Mouse (Mus musculus) kidney, embryonic 14.5 days (tissue): ENCODE data around the gene Slc45a1. TPM values are rescaled to one million over a fixed set of nuclear protein-coding genes. Genes with fewer than 3 reads are reported as not detected.

Experiments
- ATAC-seq: fragments of 200-750 bp; cut with Nextera tagmentation; 2 replicates; pipeline ENCODE4 v1.8.0; 2017; ENCODE audit warnings: moderate number of reproducible peaks, mild to moderate bottlenecking, moderate TSS enrichment, moderate library complexity; ENCODE audit not compliant: low FRiP score, low TSS enrichment
- H3K27ac ChIP-seq: fragments of 300-500 bp; sonication (generic); 2 replicates; pipeline ENCODE4 v1.5.1; 2014; ENCODE audit warnings: low read depth, mild to moderate bottlenecking, low read length, moderate library complexity, mixed read lengths
- H3K27me3 ChIP-seq: fragments of 300-500 bp; sonication (generic); 2 replicates; pipeline ENCODE4 v1.6.1; 2014; ENCODE audit warnings: mild to moderate bottlenecking, low read length; ENCODE audit not compliant: control insufficient read depth, insufficient read depth
- H3K36me3 ChIP-seq: fragments of 300-500 bp; sonication (generic); 2 replicates; pipeline ENCODE4 v1.6.1; 2014; ENCODE audit warnings: low read length, mixed read lengths; ENCODE audit not compliant: control insufficient read depth, insufficient read depth
- H3K4me1 ChIP-seq: fragments of 300-500 bp; sonication (generic); 2 replicates; pipeline ENCODE4 v1.6.1; 2014; ENCODE audit warnings: low read length, mixed read lengths; ENCODE audit not compliant: control insufficient read depth, insufficient read depth
- H3K4me2 ChIP-seq: fragments of 300-500 bp; sonication (generic); replicated peaks from 2 replicates; pipeline ENCODE4 v1.6.1; 2014; ENCODE audit warnings: low read depth, mild to moderate bottlenecking, low read length
- H3K4me3 ChIP-seq: fragments of 300-500 bp; sonication (generic); 2 replicates; pipeline ENCODE4 v1.5.1; 2014; ENCODE audit warnings: mild to moderate bottlenecking, low read length
- H3K9ac ChIP-seq: fragments of 300-500 bp; sonication (generic); 2 replicates; pipeline ENCODE4 v1.6.1; 2014; ENCODE audit warnings: low read depth, mild to moderate bottlenecking, low read length, moderate library complexity
- H3K9me3 ChIP-seq: fragments of 300-500 bp; sonication (generic); 2 replicates; pipeline ENCODE4 v1.6.1; 2016; ENCODE audit warnings: low read length; ENCODE audit not compliant: control insufficient read depth
- WGBS: fragments of 180-500 bp; shearing (Covaris S2); extraction: QIAGEN DNeasy Blood & Tissue Kit; methylation state at CpG from one replicate; pipeline ENCODE4 v1.1.7; 2014; 5-methylcytosine and 5-hydroxymethylcytosine counted together
- polyA plus RNA-seq: library from polyadenylated mRNA; unstranded; fragments of >200 nt; fragmentation: Nextera tagmentation; extraction: Ambion mirVana; gene quantifications from 2 replicates; pipeline ENCODE4 v1.2.1, GENCODE M21; 2014

Gene Slc45a1
- polyA plus RNA-seq, 1 experiment from 2014 or later: not detected

- H3K27me3 ChIP-seq: no peaks in the 10 kb centered on the region
- H3K4me1 ChIP-seq: no peaks in the 10 kb centered on the region
- H3K27ac ChIP-seq: no peak overlapping the region
- no peak for ATAC-seq
- H3K9me3 ChIP-seq: no peaks in the 10 kb centered on the region
- peaks cover 81% of the 10 kb centered on the region for H3K36me3 ChIP-seq
- 79% methylated on average over 7 of the region's 7 CpGs for WGBS
- H3K9ac ChIP-seq: no peak overlapping the region
- no peak overlapping the region for H3K4me3 ChIP-seq
- H3K4me2 ChIP-seq: no peak overlapping the region
These were observed 33.0 kb downstream of the Slc45a1 start for GRCm38 (mm10) chr4:150619011-150619410.

- no peak overlapping the region for H3K4me2 ChIP-seq
- peaks cover 88% of the 10 kb centered on the region for H3K36me3 ChIP-seq
- no peak overlapping the region for H3K27ac ChIP-seq
- ATAC-seq: no peak
- WGBS: 95% methylated on average over 20 of the region's 20 CpGs
- H3K9me3 ChIP-seq: no peaks in the 10 kb centered on the region
- no peaks in the 10 kb centered on the region for H3K27me3 ChIP-seq
- no peak overlapping the region for H3K4me3 ChIP-seq
- H3K9ac ChIP-seq: no peak overlapping the region
- H3K4me1 ChIP-seq: no peaks in the 10 kb centered on the region
These were observed 35.1 kb downstream of the Slc45a1 start for GRCm38 (mm10) chr4:150616841-150617240.

- Histone ChIP-seq H3K9ac (no peak overlapping the region), H3K36me3 (peaks cover 92% of the 10 kb centered on the region), H3K4me1 (no peaks in the 10 kb centered on the region), H3K4me3 (no peak overlapping the region), H3K27ac (no peak overlapping the region), H3K27me3 (no peaks in the 10 kb centered on the region), H3K9me3 (no peaks in the 10 kb centered on the region), H3K4me2 (no peak overlapping the region)
- ATAC-seq: no peak
- 74% methylated on average over 13 of the region's 13 CpGs for WGBS
These were observed 35.9 kb downstream of the Slc45a1 start for GRCm38 (mm10) chr4:150616029-150616420.

- Histone ChIP-seq H3K9me3 (no peaks in the 10 kb centered on the region), H3K27me3 (no peaks in the 10 kb centered on the region), H3K4me2 (no peak overlapping the region), H3K4me3 (no peak overlapping the region), H3K9ac (no peak overlapping the region), H3K36me3 (peaks cover 93% of the 10 kb centered on the region), H3K4me1 (no peaks in the 10 kb centered on the region), H3K27ac (no peak overlapping the region)
- WGBS: 88% methylated on average over 12 of the region's 12 CpGs
- no peak for ATAC-seq
These were observed 36.5 kb downstream of the Slc45a1 start for GRCm38 (mm10) chr4:150615251-150616028.

- Histone ChIP-seq H3K27me3 (no peaks in the 10 kb centered on the region), H3K9ac (no peak overlapping the region), H3K9me3 (no peaks in the 10 kb centered on the region), H3K4me3 (no peak overlapping the region), H3K27ac (no peak overlapping the region), H3K4me1 (no peaks in the 10 kb centered on the region), H3K36me3 (peaks cover 81% of the 10 kb centered on the region), H3K4me2 (no peak overlapping the region)
- WGBS: 71% methylated on average over 7 of the region's 7 CpGs
- ATAC-seq: no peak
These were observed 38.3 kb downstream of the Slc45a1 start for GRCm38 (mm10) chr4:150613715-150614114.

GRCm38 (mm10) chr4:150608670-150609069 is 43.3 kb downstream of the Slc45a1 start:
- WGBS: 97% methylated on average over 3 of the region's 3 CpGs
- ATAC-seq: no peak
- no peak overlapping the region for H3K4me2 ChIP-seq
- no peak overlapping the region for H3K27ac ChIP-seq
- H3K9ac ChIP-seq: no peak overlapping the region
- no peaks in the 10 kb centered on the region for H3K27me3 ChIP-seq
- no peaks in the 10 kb centered on the region for H3K4me1 ChIP-seq
- H3K4me3 ChIP-seq: no peak overlapping the region
- peaks cover 30% of the 10 kb centered on the region for H3K36me3 ChIP-seq
- H3K9me3 ChIP-seq: no peaks in the 10 kb centered on the region

GRCm38 (mm10) chr4:150606449-150607161 is 45.4 kb downstream of the Slc45a1 start:
- Histone ChIP-seq H3K27me3 (no peaks in the 10 kb centered on the region), H3K27ac (no peak overlapping the region), H3K9ac (no peak overlapping the region), H3K9me3 (no peaks in the 10 kb centered on the region), H3K36me3 (peaks cover 10% of the 10 kb centered on the region), H3K4me3 (no peak overlapping the region), H3K4me2 (no peak overlapping the region), H3K4me1 (no peaks in the 10 kb centered on the region)
- no peak for ATAC-seq
- WGBS: 59% methylated on average over 3 of the region's 3 CpGs

GRCm38 (mm10) chr4:150605804-150606203 is 46.2 kb downstream of the Slc45a1 start:
- Histone ChIP-seq H3K4me3 (no peak overlapping the region), H3K4me1 (no peaks in the 10 kb centered on the region), H3K9ac (no peak overlapping the region), H3K36me3 (peaks cover 7% of the 10 kb centered on the region; the same call in 1 of the 2 replicates), H3K27me3 (no peaks in the 10 kb centered on the region), H3K4me2 (no peak overlapping the region), H3K9me3 (no peaks in the 10 kb centered on the region), H3K27ac (no peak overlapping the region)
- WGBS: 80% methylated on average over 3 of the region's 3 CpGs
- ATAC-seq: no peak

GRCm38 (mm10) chr4:150603366-150604061 is 48.5 kb downstream of the Slc45a1 start:
- Histone ChIP-seq H3K4me3 (no peak overlapping the region), H3K9ac (no peak overlapping the region), H3K4me1 (peaks cover 12% of the 10 kb centered on the region; the same call in 1 of the 2 replicates), H3K4me2 (no peak overlapping the region), H3K27ac (no peak overlapping the region), H3K9me3 (no peaks in the 10 kb centered on the region), H3K36me3 (no peaks in the 10 kb centered on the region), H3K27me3 (no peaks in the 10 kb centered on the region)
- ATAC-seq: no peak
- 100% methylated on average over 1 of the region's 1 CpGs for WGBS
